Mouse (Mus musculus) inflammation-experienced regulatory T-cells, adult 6 months (primary cell): Measurements from ENCODE around the gene Tuft1. TPM values are rescaled to one million over a fixed set of nuclear protein-coding genes. Genes with fewer than 3 reads are reported as not detected.
"Not testable (repeated sequence)": the region's sequence is repeated elsewhere in the genome, so short reads cannot be mapped to it uniquely, and the experiment has no call there.

ENCODE experiments used
- ATAC-seq: one replicate; pipeline ENCODE4 v1.8.0; 2017
- polyA plus RNA-seq, 3 experiments: library from polyadenylated mRNA; unstranded; fragments of 100-300 nt; shearing (Covaris generic); gene quantifications; one replicate each; pipeline ENCODE4 v1.2.1; 2017

Tuft1 gene
- polyA plus RNA-seq, 3 experiments from 2014 or later = 1.8 to 3.9 (median 3.3) TPM

- ATAC-seq = peak; percentile 51
These were observed 573 bp upstream of the Tuft1 start for GRCm38 (mm10) chr3:94659142-94659748.

- ATAC-seq = peak; percentile 10
These were observed 576 bp downstream of the Tuft1 start for GRCm38 (mm10) chr3:94657852-94658739.

GRCm38 (mm10) chr3:94653967-94654366 is 4.7 kb downstream of the Tuft1 start:
- ATAC-seq = not testable (repeated sequence)

- ATAC-seq = no peak
These were observed 8.3 kb downstream of the Tuft1 start for GRCm38 (mm10) chr3:94650409-94650808.

- ATAC-seq = no peak
These were observed 9.7 kb downstream of the Tuft1 start for GRCm38 (mm10) chr3:94648755-94649590.

GRCm38 (mm10) chr3:94642495-94643162 is 16.0 kb downstream of the Tuft1 start, which contains the start of gene Gm10972:
Gene Gm10972, plus strand, starts transcription at chr3:94643112.
- not testable (repeated sequence) for ATAC-seq

- no peak for ATAC-seq
These were observed 28.8 kb downstream of the Tuft1 start for GRCm38 (mm10) chr3:94629876-94630275.

GRCm38 (mm10) chr3:94628712-94629111 is 30.0 kb downstream of the Tuft1 start:
- no peak for ATAC-seq

- ATAC-seq = no peak
These were observed 34.4 kb downstream of the Tuft1 start for GRCm38 (mm10) chr3:94624281-94624680.

- no peak for ATAC-seq
These were observed 36.1 kb downstream of the Tuft1 start for GRCm38 (mm10) chr3:94622550-94622949.

- no peak for ATAC-seq
These were observed 36.7 kb downstream of the Tuft1 start for GRCm38 (mm10) chr3:94621740-94622507.

- ATAC-seq = no peak
These were observed 42.0 kb downstream of the Tuft1 start for GRCm38 (mm10) chr3:94616717-94617116.

- ATAC-seq = no peak
These were observed 45.3 kb downstream of the Tuft1 start for GRCm38 (mm10) chr3:94613258-94613878.

GRCm38 (mm10) chr3:94612274-94612673 is 46.4 kb downstream of the Tuft1 start:
- ATAC-seq = no peak

GRCm38 (mm10) chr3:94611834-94612233 is 46.8 kb downstream of the Tuft1 start:
- no peak for ATAC-seq

GRCm38 (mm10) chr3:94611343-94611742 is 47.3 kb downstream of the Tuft1 start:
- ATAC-seq = no peak

GRCm38 (mm10) chr3:94610581-94610980 is 48.1 kb downstream of the Tuft1 start:
- no peak for ATAC-seq

- no peak for ATAC-seq
These were observed 49.1 kb downstream of the Tuft1 start for GRCm38 (mm10) chr3:94609621-94610020.

GRCm38 (mm10) chr3:94601959-94602358 is 56.7 kb downstream of the Tuft1 start:
- peak; percentile 56 for ATAC-seq

GRCm38 (mm10) chr3:94597224-94597779 is 61.4 kb downstream of the Tuft1 start:
- no peak for ATAC-seq

GRCm38 (mm10) chr3:94595871-94596287 is 62.8 kb downstream of the Tuft1 start:
- no peak for ATAC-seq
